Mouse (Mus musculus) megakaryocyte, embryonic 14.5 days (primary cell): ENCODE measurements around the gene Anxa2.

ENCODE experiments used
- FLI1 ChIP-seq: IDR thresholded peaks from 2 replicates; pipeline ENCODE4 v1.6.1; 2012; ENCODE audit warnings: low read length, inconsistent platforms, mixed read lengths
- GATA1 ChIP-seq: IDR thresholded peaks from 3 replicates; pipeline ENCODE4 v1.6.1; 2012; ENCODE audit warnings: mixed read lengths, low read length, inconsistent platforms, borderline replicate concordance

GRCm38 (mm10) chr9:69435194-69435593 lies 18.2 kb upstream of the Anxa2 start:
- TF ChIP-seq GATA1 (no peak), FLI1 (no peak)
